Mouse (Mus musculus) olfactory bulb, adult 2 months (tissue): ENCODE measurements around the gene Rab3a. TPM values are rescaled to one million over a fixed set of nuclear protein-coding genes. Genes with fewer than 3 reads are reported as not detected.

Source experiments
- H3K27ac ChIP-seq: fragments of 200-500 bp; 2 replicates; pipeline ENCODE4 v1.5.1; 2012; ENCODE audit warnings: low read depth, low read length; ENCODE audit not compliant: insufficient read depth
- H3K4me1 ChIP-seq: fragments of 200-500 bp; 2 replicates; pipeline ENCODE4 v1.6.1; 2012; ENCODE audit warnings: low read length; ENCODE audit not compliant: control insufficient read depth, insufficient read depth
- H3K4me3 ChIP-seq: fragments of 200-500 bp; 2 replicates; pipeline ENCODE4 v1.5.1; 2012; ENCODE audit warnings: mild to moderate bottlenecking, low read depth, low read length, moderate library complexity; ENCODE audit not compliant: insufficient read depth
- CTCF ChIP-seq: fragments of 200-500 bp; IDR thresholded peaks from 2 replicates; pipeline ENCODE4 v1.5.1; 2012; ENCODE audit warnings: low read depth, mild to moderate bottlenecking, low read length, moderate library complexity; ENCODE audit not compliant: insufficient read depth
- POLR2A ChIP-seq: fragments of 200-500 bp; IDR thresholded peaks from 2 replicates; pipeline ENCODE4 v1.6.1; 2012; ENCODE audit warnings: mild to moderate bottlenecking, low read depth, low read length, moderate library complexity; ENCODE audit not compliant: insufficient read depth
- WGBS: fragments of 180-500 bp; shearing (Covaris S2); methylation state at CpG from one replicate; pipeline ENCODE4 v1.1.7; 2018; 5-methylcytosine and 5-hydroxymethylcytosine counted together
- polyA plus RNA-seq: library from polyadenylated mRNA; stranded (reverse); fragments of >200 nt; gene quantifications from 2 replicates; pipeline ENCODE4 v1.2.4, GENCODE M21; 2012; ENCODE audit warnings: low replicate concordance; ENCODE audit not compliant: missing spikeins, insufficient read depth, insufficient read length

The Rab3a gene
- polyA plus RNA-seq, 1 experiment = 581 TPM

DNA sequence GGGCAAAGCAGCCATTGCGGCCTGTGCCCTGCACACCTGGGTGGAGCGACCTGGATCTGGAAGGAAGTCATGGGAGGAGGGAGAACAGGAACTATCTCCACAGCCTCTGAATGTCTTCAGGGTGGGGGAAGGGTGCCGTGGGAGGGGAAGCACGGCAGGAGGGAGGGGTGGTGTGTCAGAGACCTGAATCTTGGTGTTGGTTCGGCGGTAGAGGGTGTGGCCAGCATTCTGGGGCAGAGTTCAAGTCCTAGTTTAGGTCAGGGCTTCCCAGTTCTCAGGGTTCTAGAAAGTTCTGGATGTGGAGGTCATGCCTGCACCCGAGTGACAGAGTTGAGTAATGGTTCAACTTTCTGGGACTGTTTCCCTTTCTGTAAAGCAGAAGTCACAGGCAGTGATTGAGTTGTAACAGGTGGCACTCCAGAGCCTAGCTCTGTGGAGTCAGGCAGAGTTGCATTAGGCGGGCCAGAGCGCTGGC lies 34.6 kb upstream of the Rab3a start:
- Histone ChIP-seq H3K27ac (no peak overlapping the region), H3K4me3 (no peak overlapping the region), H3K4me1 (peaks cover 6% of the 10 kb centered on the region)
- WGBS = 67% methylated on average over 9 of the region's 9 CpGs
- no peak for TF ChIP-seq CTCF
- no peak for TF ChIP-seq POLR2A

DNA sequence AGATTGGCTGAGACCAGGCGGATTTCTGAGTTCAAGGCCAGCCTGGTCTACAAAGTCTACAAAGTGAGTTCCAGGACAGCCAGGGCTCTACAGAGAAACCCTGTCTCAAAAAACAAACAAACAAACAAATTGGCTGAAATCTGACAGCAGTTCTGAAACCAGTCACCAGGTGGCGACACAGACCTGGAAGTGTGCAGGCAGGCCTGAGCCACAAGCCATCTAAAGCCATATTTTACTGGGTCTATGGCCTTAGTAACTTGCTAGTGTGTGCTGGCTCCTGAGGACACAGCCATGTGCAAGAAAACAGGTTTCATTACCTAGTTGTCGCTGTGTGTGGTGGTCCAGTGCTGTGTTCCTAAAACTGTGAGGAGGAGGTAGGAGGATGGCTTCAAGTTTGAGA lies 33.7 kb upstream of the Rab3a start:
- Histone ChIP-seq H3K27ac (no peak overlapping the region), H3K4me1 (peaks cover 6% of the 10 kb centered on the region), H3K4me3 (no peak overlapping the region)
- TF ChIP-seq CTCF (peak; percentile 67), POLR2A (no peak)
- 3% methylated on average over 3 of the region's 3 CpGs for WGBS

DNA sequence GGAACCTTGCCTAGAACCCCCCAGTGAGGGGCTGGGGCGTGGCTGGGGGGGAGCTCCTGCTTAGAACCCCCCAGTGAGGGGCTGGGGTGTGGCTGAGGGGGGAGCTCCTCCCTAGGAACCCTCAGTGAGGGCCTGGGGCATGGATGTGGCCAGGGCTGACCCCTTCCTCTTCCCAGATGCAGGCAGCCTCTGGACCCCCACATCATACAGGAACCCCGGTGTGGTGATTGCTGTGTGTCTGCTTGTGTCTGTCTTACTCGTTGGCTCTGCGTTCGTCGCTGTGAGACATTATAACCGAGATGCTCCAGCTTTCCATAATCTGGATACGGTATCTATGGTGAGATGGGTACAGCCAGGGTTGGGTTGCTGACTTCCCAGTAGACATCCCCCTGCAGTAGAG lies 32.9 kb upstream of the Rab3a start:
- no peak overlapping the region for H3K4me3 ChIP-seq
- TF ChIP-seq POLR2A = no peak
- no peak for TF ChIP-seq CTCF
- no peak overlapping the region for H3K27ac ChIP-seq
- WGBS = 88% methylated on average over 8 of the region's 8 CpGs
- H3K4me1 ChIP-seq = peaks cover 6% of the 10 kb centered on the region

DNA sequence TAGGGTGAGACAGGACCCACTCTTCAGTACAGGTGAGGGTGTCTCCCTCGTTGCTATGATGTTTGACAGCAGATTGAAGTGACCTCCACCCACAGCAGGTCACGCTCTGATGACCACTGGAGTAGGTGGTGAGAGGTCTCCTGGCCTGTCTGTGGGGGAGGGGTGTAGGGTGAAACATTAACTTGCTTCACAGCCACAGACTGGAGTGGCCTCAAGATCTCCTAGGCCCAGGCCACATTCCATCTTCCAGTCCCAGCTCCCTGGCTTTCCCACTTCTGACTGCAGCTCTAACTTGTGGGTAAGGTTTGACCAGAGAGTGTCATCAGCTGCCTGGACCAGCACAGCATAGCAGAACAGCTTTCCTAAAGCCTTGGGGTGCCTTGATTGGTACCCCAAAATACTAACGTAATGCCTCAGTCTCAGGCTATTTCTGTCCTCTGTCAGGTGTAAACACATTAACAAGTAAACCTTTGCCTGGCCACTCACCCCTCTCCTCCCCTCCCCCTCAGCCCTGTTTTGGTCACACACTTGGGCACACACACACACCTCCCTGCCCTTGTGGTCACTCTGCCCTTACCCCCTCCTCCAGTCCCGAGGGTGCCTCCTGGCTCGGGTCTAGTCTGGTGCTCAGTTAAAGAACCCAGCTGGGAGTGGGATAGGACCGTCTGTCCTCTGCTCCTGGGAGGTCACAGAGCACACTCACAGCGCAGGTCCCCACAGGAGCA lies 30.8 kb upstream of the Rab3a start, which contains the start of gene Pde4c:
Gene Pde4c (plus strand): TSS at position 235 of the 725 bp plus-strand sequence.
- WGBS = 77% methylated on average over 7 of the region's 7 CpGs

DNA sequence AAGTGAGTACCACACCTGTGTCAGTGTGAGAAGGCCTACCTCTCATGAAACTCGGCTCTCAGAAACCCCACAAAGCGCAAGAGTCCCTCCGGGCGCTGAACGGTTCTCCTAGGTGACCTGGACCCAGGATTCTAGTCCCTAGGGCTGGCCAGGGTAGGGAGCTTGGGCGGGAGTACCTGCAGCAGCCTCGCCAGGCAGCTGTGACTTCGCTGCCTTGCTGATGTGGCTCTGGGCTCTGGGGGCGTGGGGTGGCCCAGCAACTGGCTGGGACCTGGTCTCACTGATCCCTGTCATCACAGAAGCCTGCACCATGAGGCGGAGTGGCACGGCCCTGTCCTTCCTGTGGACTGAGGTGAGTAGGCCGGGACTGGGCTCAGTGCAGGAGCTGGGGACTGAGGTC lies 30.3 kb upstream of the Rab3a start:
- H3K4me1 ChIP-seq = no peaks in the 10 kb centered on the region
- no peak overlapping the region for H3K4me3 ChIP-seq
- WGBS = 83% methylated on average over 12 of the region's 12 CpGs
- H3K27ac ChIP-seq = no peak overlapping the region
- TF ChIP-seq CTCF (no peak), POLR2A (no peak)

More for the DNA sequence above, 30.8 kb upstream of the Rab3a start, which contains the start of gene Pde4c:
- H3K27ac ChIP-seq = no peak within 1 kb of the TSS
- no peaks in the 10 kb centered on the region for H3K4me1 ChIP-seq
- TF ChIP-seq POLR2A = no peak
- H3K4me3 ChIP-seq = no peak within 1 kb of the TSS

DNA sequence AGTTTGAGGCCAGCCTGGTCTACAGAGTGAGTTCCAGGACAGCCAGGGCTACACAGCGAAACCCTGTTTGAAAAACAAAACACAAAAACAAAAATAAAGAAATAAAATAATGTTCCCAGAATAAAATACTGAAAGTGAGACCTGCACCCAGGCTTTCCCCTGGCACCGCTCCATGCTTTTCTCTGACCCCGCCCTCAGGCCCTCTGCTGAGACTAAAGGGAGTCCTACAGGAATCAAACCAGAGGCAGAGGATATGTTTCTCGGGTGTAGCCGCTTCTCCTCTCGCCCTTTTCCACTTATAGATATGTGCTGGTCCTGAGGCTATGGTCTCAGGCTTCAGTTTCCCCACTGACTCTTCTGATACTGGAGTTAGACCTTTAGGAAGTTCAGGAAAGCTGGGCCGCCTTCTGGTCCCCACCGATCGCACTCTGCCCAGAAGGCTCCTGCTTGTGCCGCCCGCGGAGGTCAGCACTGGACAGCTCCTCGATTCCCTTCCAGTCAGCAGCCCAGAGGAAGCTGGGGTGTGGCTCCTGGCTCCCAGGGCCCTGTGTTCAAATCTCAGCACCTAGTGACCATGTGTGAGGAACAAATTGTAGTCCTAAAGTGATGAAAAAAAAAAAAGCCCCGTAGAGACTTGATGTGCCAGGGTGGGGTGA lies 28.6 kb upstream of the Rab3a start:
- 52% methylated on average over 14 of the region's 14 CpGs for WGBS
- H3K4me1 ChIP-seq = peaks cover 8% of the 10 kb centered on the region; the same call in 1 of the 2 replicates
- H3K4me3 ChIP-seq = no peak overlapping the region
- TF ChIP-seq POLR2A = no peak
- TF ChIP-seq CTCF = no peak
- H3K27ac ChIP-seq = no peak overlapping the region

DNA sequence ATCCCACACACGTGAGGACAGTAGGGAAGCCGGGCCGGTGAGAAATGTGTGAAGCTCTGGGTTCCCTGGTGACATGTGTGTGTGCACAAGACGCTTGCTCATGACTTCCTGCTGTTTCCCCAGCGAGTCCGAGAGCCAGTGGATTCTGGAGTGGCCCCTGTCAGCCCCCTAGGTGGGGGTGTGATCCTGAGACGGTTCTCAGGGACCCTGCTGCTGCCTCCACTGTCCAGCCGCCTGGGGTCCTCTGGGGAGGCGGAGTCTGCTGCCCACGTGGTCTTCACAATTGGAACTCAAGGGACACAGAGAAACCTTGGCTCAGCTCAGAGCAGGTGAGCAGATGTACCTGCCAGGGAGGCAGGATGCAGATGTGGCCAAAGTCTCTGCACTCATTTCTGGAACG lies 27.8 kb upstream of the Rab3a start:
- no peak overlapping the region for H3K27ac ChIP-seq
- WGBS = 51% methylated on average over 11 of the region's 11 CpGs
- no peak overlapping the region for H3K4me3 ChIP-seq
- no peak for TF ChIP-seq POLR2A
- no peak for TF ChIP-seq CTCF
- peaks cover 8% of the 10 kb centered on the region; the same call in 1 of the 2 replicates for H3K4me1 ChIP-seq

DNA sequence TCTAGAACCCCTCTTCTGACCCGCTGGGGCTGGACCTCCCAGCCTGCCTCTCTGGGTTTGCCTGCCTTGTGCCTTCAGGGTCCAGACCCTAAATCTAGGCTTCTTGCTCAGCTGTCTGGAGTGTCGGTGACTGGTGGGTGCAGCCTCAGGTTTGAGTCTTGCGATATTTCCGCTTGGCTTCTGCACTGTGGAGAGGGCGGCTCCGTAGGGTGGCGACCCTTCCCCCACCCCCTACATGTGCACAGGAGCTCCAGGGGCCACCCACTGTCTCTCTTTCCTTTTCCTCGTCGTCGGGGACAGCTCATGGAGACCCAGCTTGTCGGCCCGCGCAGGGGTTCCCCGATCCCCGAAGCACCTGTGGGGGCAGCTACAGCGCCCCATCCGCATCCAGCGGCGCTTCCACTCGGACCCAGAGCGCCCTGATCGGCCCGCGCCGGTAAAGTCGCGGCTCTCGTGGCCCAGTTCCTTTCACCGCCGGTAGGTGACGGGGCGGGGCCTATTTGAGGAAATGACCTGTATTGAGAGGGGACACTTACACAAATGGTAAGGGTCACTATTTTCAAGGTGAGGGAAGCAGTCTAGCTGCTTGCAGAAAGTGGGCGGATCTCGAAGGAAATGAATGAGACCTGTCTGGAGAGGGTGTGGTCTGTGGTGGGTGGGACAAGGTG lies 24.5 kb upstream of the Rab3a start:
- peak overlapping the region; percentile 17 for H3K4me3 ChIP-seq
- 8% methylated on average over 34 of the region's 34 CpGs for WGBS

DNA sequence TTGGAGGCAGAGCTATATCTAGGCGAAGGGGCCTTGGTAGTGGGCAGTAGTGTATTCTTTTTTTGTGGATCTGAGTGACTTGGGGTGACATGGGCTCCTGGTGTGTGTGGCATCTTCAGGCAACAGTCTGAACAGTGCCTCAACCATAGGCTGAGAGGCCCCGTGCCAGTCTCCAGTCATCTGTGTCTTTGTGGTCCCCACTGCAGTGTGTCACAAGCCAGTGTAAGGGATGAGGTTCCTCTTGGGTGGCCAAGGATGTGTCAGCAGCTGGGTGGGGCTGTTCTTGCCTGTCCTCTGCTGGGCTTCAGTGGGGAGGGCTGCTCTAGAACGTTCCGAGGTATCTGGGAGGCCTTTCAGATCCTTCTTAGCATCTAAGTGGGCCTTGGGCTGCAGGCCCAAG lies 23.5 kb upstream of the Rab3a start:
- no peak for TF ChIP-seq POLR2A
- no peak for TF ChIP-seq CTCF
- WGBS = 89% methylated on average over 4 of the region's 4 CpGs
- Histone ChIP-seq H3K27ac (no peak overlapping the region), H3K4me3 (no peak overlapping the region), H3K4me1 (peaks cover 8% of the 10 kb centered on the region; the same call in 1 of the 2 replicates)

More for the DNA sequence above, 24.5 kb upstream of the Rab3a start:
- H3K4me1 ChIP-seq = peaks cover 8% of the 10 kb centered on the region; the same call in 1 of the 2 replicates
- TF ChIP-seq POLR2A (no peak), CTCF (no peak)
- H3K27ac ChIP-seq = no peak overlapping the region

DNA sequence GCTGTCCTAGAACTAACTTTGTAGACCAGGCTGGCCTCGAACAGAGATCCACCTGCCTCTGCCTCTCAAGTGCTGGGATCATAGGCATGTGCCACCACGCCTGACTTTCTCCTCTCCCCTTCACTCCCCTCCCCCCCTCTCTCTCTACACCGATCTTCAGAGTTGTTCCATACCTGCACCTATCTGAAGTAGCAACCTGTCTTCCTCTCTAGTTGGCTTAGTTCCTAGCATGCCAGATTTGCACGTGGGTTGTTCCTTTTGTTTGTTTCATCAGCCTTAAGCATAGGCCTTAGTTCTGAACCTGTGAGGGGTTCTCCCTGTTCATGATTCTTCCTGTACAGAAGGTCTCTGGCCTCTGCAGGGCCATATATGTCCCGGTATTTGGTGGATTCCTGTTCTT lies 16.8 kb upstream of the Rab3a start:
- WGBS = 76% methylated on average over 5 of the region's 5 CpGs
- TF ChIP-seq POLR2A (no peak), CTCF (no peak)
- no peaks in the 10 kb centered on the region for H3K4me1 ChIP-seq
- no peak overlapping the region for H3K4me3 ChIP-seq
- no peak overlapping the region for H3K27ac ChIP-seq
